Mouse (Mus musculus): ENCODE data around the gene Tcstv1. TPM values are rescaled to one million over a fixed set of nuclear protein-coding genes. Genes with fewer than 3 reads are reported as not detected.
"Not testable (repeated sequence)": the region's sequence is repeated elsewhere in the genome, so short reads cannot be mapped to it uniquely, and the experiment has no call there.

The Tcstv1 gene
- polyA plus RNA-seq (2012; ENCODE audit: insufficient read depth, insufficient read length, missing spikeins) = not detected in 2 replicates

DNA sequence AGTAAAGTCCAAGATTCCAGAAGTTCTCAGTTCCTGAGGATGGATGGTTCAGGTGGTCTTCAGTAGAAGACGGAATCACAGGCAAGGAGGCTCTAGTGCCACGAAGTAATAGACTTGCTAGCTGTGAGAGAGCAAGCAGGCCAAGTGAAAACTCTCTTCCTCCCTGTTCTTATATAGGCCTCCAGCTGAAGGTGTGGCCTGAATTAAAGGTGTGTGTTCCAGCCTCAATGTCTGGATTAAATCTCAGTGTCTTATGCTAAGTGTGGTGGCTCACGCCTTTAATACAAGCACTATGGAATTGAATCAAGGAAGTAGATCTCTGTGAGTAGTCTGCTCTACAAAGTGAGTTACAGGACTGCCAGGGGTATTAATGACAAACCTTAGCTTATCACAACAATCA is at the start of gene Tcstv1:
Tcstv1 (minus strand) TSS at position 101 of the 400 bp plus-strand sequence.
- H3K27ac ChIP-seq (replicated peaks; ENCODE audit: low read depth, low read length) = not testable (repeated sequence)

DNA sequence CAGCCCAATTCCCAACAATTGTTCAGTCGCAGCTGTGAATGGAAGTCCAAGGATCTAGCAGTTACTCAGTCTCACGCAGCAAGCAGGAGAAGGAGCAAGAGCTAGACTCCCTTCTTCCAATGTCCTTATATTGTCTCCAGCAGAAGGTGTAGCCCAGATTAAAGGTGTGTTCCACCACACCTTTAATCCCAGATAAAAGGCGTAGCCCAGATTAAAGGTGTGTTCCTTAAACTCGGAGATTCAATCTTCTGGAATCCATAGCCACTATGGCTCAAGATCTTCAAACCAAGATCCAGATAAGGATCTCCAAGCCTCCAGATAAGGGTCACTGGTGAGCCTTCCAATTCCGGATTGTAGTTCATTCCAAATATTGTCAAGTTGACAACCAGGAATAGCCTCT is 34.6 kb upstream of the Tcstv1 start, which contains the start of gene Gm21761:
Gm21761 (minus strand) TSS at position 101 of the 400 bp plus-strand sequence.
- H3K4me1 ChIP-seq (ENCODE audit: control insufficient read depth, insufficient read depth, insufficient read length, low read length); H3K4me3 ChIP-seq (ENCODE audit: insufficient read depth, low read depth, low read length); H3K27ac ChIP-seq (replicated peaks; ENCODE audit: low read depth, low read length): not testable (repeated sequence)

More for the DNA sequence above, at the start of gene Tcstv1:
- H3K4me3 ChIP-seq (ENCODE audit: insufficient read depth, low read depth, low read length); H3K4me1 ChIP-seq (ENCODE audit: control insufficient read depth, insufficient read depth, insufficient read length, low read length): not testable (repeated sequence)

DNA sequence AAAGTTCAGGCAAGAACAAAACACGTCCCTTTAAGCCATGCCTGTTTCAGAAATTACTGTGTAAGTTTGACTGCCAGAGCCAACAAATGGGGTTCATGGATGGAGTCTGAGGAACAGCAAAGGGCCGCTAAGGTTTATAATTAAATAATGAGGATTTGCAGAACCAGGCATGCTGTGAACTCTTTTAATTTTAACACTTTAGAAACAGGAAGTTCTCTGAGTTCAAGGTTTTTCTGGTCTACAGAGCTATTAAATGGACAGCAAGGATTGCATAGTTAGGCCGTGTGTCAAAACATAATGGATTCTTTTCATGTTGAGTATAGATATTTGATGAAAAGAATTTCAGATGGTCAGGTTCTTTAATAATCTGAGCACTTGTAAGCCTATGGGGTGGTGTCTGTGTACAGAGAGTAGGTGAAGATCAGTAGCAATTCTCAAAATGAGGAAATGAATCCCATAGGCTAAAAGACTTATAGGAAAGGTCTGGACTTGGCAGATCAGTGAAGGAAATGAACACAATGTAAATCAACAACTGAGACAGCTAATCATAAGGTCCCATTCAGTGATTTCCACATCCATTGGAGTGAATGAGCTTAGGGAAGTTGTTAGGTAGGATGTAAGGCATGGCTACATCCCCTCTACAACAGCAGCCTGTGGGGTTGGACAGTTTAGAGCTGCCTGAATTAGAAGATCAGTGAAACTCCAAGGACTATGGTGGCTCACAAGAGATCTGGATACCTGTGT is 30.2 kb upstream of the Tcstv1 start:
- H3K27ac ChIP-seq (replicated peaks; ENCODE audit: low read depth, low read length); H3K4me1 ChIP-seq (ENCODE audit: control insufficient read depth, insufficient read depth, insufficient read length, low read length); H3K4me3 ChIP-seq (ENCODE audit: insufficient read depth, low read depth, low read length): not testable (repeated sequence)

DNA sequence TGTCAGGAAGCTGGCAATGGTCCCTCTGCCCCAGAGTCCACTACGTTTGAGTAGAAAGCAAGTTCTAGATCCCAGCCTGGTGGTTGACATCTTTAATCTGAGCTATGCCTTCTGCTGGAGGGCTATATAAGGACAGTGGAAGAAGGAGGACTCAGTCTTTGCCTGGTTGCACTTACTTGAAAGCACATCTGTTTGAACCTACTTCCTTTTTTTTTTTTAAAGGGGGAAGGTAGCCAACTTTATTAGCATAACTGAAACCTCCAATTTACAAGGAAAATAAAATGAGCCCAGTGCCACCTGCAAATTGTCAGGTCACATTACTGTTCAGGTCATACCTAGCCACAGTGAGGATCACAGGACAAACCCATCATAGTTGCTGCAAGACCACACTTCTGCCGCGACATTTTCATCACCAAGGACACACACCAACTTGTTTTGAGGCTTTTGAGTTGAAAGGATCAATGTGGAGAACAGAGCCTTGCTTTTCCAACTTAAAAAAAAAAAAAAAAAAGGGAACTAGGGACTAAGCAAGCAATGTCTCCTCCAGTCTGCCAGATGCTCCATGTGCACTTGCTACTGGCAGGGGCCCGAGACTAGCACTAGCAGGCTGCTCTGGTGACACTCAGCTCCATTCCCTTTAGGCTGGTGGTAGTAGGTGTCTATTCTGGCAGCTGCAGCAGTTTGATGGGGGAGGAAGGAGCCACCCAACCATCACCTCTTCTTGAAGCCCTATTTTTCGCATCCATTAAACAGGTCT is 22.6 kb upstream of the Tcstv1 start:
- H3K4me1 ChIP-seq (ENCODE audit: control insufficient read depth, insufficient read depth, insufficient read length, low read length); H3K4me3 ChIP-seq (ENCODE audit: insufficient read depth, low read depth, low read length); H3K27ac ChIP-seq (replicated peaks; ENCODE audit: low read depth, low read length): not testable (repeated sequence)

DNA sequence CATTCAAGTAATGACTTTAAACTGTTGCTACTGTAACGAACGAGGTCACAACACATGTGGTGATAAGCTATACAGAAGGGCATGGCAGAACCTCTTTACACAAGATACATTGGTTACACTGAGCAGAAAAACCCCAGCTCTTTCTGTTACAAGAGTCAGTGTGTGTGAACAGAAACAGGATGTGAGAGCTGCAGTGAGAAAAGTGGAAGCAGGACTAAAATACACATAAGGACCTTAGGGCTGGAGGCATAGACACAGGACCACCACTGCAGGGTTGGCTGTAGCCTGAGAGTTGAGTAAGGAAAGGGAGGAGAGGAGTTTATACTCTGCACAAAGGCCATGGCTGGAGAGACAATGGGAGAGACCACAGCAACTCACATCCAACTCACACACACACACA is 21.9 kb upstream of the Tcstv1 start:
- not testable (repeated sequence) for H3K4me1 ChIP-seq (ENCODE audit: control insufficient read depth, insufficient read depth, insufficient read length, low read length); H3K4me3 ChIP-seq (ENCODE audit: insufficient read depth, low read depth, low read length); H3K27ac ChIP-seq (replicated peaks; ENCODE audit: low read depth, low read length)

DNA sequence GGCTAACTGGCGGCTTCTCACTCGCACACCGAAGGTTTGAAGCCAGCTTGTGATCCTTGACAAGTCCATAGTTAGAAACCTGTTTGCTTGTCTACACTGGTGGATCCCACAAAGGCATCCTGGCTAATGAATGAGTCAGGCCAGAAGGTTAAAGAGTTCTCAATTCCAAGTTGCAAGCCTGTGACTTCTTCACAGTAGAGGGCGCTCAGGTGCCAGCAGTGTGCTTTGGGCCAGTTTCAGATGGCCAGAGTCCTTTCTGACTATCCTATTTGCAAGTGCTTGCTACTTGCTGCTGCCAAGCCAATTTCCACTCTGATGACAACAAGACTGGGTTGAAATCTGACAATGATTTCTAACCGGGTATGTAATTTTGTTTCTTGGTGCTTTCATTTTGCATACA is 4.0 kb upstream of the Tcstv1 start:
- not testable (repeated sequence) for H3K27ac ChIP-seq (replicated peaks; ENCODE audit: low read depth, low read length); H3K4me1 ChIP-seq (ENCODE audit: control insufficient read depth, insufficient read depth, insufficient read length, low read length)

DNA sequence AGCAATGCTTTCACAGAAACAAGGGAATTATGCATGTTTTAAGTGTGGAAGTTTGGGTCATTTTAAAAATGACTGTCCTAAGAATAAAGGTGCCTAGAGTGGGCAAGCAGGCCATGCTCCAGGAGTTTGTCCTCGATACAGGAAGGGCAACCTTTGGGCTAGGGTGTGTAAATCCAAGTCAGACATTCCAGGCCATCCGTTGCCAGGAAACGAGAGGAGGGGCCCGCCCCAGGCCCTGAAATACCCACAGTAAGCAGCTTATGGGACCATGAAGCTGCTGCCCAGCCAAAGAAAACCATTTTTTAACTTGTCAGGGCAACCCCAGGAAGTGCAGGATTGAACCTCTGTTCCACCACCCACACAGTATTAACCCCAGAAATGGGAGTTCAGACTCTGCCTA is 7.7 kb downstream of the Tcstv1 start:
- H3K4me1 ChIP-seq (ENCODE audit: control insufficient read depth, insufficient read depth, insufficient read length, low read length); H3K27ac ChIP-seq (replicated peaks; ENCODE audit: low read depth, low read length); H3K4me3 ChIP-seq (ENCODE audit: insufficient read depth, low read depth, low read length): not testable (repeated sequence)

More for the DNA sequence above, 4.0 kb upstream of the Tcstv1 start:
- H3K4me3 ChIP-seq (ENCODE audit: insufficient read depth, low read depth, low read length) = not testable (repeated sequence)

DNA sequence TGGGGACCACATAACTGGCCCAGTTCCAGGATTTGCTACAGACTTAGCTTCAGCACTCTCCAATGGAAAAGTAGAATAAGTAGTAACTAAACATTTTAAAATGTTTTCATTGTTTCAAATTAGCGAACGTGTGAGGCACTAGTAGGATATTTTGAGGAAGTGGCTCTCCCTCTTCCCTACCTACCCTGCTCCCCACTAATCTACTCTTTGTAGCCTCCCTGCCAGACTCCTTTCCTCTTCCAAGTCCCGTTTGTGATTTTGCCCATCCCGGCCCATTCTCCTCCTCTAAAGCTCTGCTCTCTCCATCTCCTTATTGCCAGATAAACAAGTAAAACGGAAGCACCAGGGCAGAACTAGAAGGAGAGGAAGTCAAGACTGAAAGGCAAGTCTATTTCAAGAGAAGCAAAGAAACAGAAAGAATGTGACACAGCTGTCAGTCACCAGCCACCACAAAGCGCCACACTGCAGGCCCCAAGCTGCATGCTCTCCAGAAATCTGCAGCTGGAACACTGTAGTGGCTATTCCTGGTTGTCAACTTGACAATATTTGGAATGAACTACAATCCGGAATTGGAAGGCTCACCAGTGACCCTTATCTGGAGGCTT is 30.1 kb downstream of the Tcstv1 start:
- not testable (repeated sequence) for H3K4me1 ChIP-seq (ENCODE audit: control insufficient read depth, insufficient read depth, insufficient read length, low read length); H3K4me3 ChIP-seq (ENCODE audit: insufficient read depth, low read depth, low read length); H3K27ac ChIP-seq (replicated peaks; ENCODE audit: low read depth, low read length)

DNA sequence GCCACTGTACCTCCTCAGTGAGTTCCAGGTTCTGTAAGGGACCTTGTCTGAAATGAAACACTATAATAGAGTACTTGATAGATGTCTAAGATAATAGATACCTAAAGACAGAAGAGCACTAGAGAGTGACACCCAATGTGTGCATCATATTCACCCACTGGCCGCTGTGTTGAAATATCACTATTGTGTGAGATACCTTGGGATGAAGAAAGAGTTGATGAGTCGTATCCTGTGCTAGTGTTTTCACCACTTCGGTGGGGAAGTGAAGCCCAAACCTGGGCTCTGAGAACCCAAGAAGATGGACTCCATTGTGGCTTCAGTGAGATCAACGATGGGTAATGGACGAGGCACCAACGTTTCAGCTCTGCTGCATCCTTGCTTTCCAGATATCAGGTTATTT is 32.2 kb downstream of the Tcstv1 start:
- not testable (repeated sequence) for H3K27ac ChIP-seq (replicated peaks; ENCODE audit: low read depth, low read length); H3K4me1 ChIP-seq (ENCODE audit: control insufficient read depth, insufficient read depth, insufficient read length, low read length); H3K4me3 ChIP-seq (ENCODE audit: insufficient read depth, low read depth, low read length)

Other genes with a start within 250 kb of the Tcstv1 start
- gene Hmgcs1, start 204.4 kb downstream of the Tcstv1 start, polyA plus RNA-seq (2012; ENCODE audit: insufficient read depth, insufficient read length, missing spikeins) = 191 and 228 TPM in 2 replicates
- gene Nim1k, start 138.9 kb downstream of the Tcstv1 start, polyA plus RNA-seq (2012; ENCODE audit: insufficient read depth, insufficient read length, missing spikeins) = 1.7 and 3.0 TPM in 2 replicates
- 22.8 and 24.3 TPM in 2 replicates for gene Zfp131, start 103.9 kb downstream of the Tcstv1 start, polyA plus RNA-seq (2012; ENCODE audit: insufficient read depth, insufficient read length, missing spikeins)
- not detected in 2 replicates for gene AF067063, start 64.6 kb downstream of the Tcstv1 start, polyA plus RNA-seq (2012; ENCODE audit: insufficient read depth, insufficient read length, missing spikeins)
- gene D13Ertd608e, start 58.8 kb downstream of the Tcstv1 start, polyA plus RNA-seq (2012; ENCODE audit: insufficient read depth, insufficient read length, missing spikeins) = not detected in 2 replicates
- not detected in 2 replicates for gene Gm21761, start 34.5 kb upstream of the Tcstv1 start, polyA plus RNA-seq (2012; ENCODE audit: insufficient read depth, insufficient read length, missing spikeins)
- not detected in 2 replicates for gene B020031M17Rik, start 56.0 kb upstream of the Tcstv1 start, polyA plus RNA-seq (2012; ENCODE audit: insufficient read depth, insufficient read length, missing spikeins)
- not detected in 2 replicates for gene Gm36079, start 132.2 kb upstream of the Tcstv1 start, polyA plus RNA-seq (2012; ENCODE audit: insufficient read depth, insufficient read length, missing spikeins)
- gene Gm21188, start 157.4 kb upstream of the Tcstv1 start, polyA plus RNA-seq (2012; ENCODE audit: insufficient read depth, insufficient read length, missing spikeins) = 3.4 and 3.5 TPM in 2 replicates
- gene Gm20767, start 245.5 kb upstream of the Tcstv1 start, polyA plus RNA-seq (2012; ENCODE audit: insufficient read depth, insufficient read length, missing spikeins) = not detected in 2 replicates

All from brown adipose tissue, adult 24 weeks (tissue).